Mouse (Mus musculus): ENCODE results near the gene Knstrn. TPM values are rescaled to one million over a fixed set of nuclear protein-coding genes. Genes with fewer than 3 reads are reported as not detected.

Gene Knstrn
- total and polyA plus RNA-seq, 3 experiments, result 72.9 to 97.2 (median 72.9) TPM

DNA sequence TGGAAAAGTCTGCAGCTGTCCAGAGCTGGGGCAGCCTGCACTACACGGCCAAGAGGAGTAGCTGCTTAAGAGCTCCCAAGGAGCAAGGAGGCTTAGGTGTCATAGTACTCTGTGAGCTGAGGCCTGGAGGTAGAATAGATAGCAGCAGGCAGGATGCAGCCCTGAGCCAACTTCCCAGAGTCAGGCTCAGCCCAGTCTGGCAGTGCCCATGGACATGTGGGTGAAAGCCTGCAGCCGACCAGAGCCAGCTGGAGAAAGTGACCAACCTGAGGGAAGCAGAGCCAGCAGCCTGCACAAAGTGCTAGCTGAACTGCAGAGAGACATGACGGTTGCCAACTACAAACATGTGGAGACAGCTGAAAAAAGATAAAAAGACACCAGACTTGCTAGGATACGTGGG is 6.9 kb upstream of the Knstrn start:
- no peaks in the 10 kb centered on the region for H3K36me3 ChIP-seq (replicated peaks in 1 of 2; ENCODE audit: control insufficient read depth in 1 of 2, insufficient read depth in 1 of 2, low read length in 1 of 2)
- no peak for DNase-seq (ENCODE audit: extremely low read depth)
- H3K4me2 ChIP-seq (ENCODE audit: insufficient read depth, low read depth, poor library complexity, severe bottlenecking), result no peak overlapping the region
- H3K9ac ChIP-seq (ENCODE audit: insufficient read depth, low read depth), result no peak overlapping the region
- H3K4me1 ChIP-seq (ENCODE audit: control insufficient read depth in 1 of 2, insufficient read depth in 2 of 2), result peaks cover 8 to 12% of the 10 kb centered on the region in 2 experiments
- in situ Hi-C loops (cut with MboI; ENCODE audit: low pct_ligation_motif_present, low pct_unique_long_range_greater_than_20kb, low sequenced_read_pairs), result no loop called here
- H3K4me3 ChIP-seq (replicated peaks in 1 of 3; ENCODE audit: low read depth in 2 of 3, low read length in 2 of 3, poor library complexity in 1 of 3), result no peak overlapping the region
- peaks cover 6% of the 10 kb centered on the region for H3K9me3 ChIP-seq (replicated peaks; ENCODE audit: low read length)
- TF ChIP-seq POLR2AphosphoS2 (IDR thresholded peaks at IDR 0.05; ENCODE audit: low read depth, low read length) (no peak), MXI1 (IDR thresholded peaks at IDR 0.05; ENCODE audit: low read depth, low read length) (no peak), NELFE (IDR thresholded peaks at IDR 0.05; ENCODE audit: low read depth, low read length) (no peak), POLR2A (IDR thresholded peaks at IDR 0.05; ENCODE audit: low read depth, low read length) (no peak), IRF4 (IDR thresholded peaks at IDR 0.05; ENCODE audit: low read depth, low read length) (no peak), TCF12 (IDR thresholded peaks at IDR 0.05; ENCODE audit: low read depth, low read length) (no peak), ZKSCAN1 (IDR thresholded peaks at IDR 0.05; ENCODE audit: borderline replicate concordance, low read depth, low read length) (no peak), NRF1 (IDR thresholded peaks at IDR 0.05; ENCODE audit: low read depth, low read length) (no peak), KAT2A (IDR thresholded peaks at IDR 0.05; ENCODE audit: insufficient replicate concordance, low read length) (no peak), CTCF (conservative IDR thresholded peaks at IDR 0.05 in 1 of 2, IDR thresholded peaks at IDR 0.05 in 1 of 2; ENCODE audit: low read depth in 2 of 2, low read length in 2 of 2) (no peak), ELF1 (IDR thresholded peaks at IDR 0.05; ENCODE audit: low read depth, low read length) (no peak), USF1 (IDR thresholded peaks at IDR 0.05; ENCODE audit: low read depth, low read length) (no peak), MAZ (IDR thresholded peaks at IDR 0.05; ENCODE audit: low read depth, low read length) (no peak), RAD21 (IDR thresholded peaks at IDR 0.05; ENCODE audit: low read depth, low read length) (no peak), HCFC1 (IDR thresholded peaks at IDR 0.05; ENCODE audit: low read depth, low read length) (no peak), MYC (IDR thresholded peaks at IDR 0.05; ENCODE audit: low read depth, low read length) (no peak), RCOR1 (conservative IDR thresholded peaks at IDR 0.05; ENCODE audit: low read depth, low read length) (no peak), BHLHE40 (IDR thresholded peaks at IDR 0.05; ENCODE audit: low read depth, low read length) (no peak)
- no peaks in the 10 kb centered on the region for H3K79me2 ChIP-seq (replicated peaks; ENCODE audit: control insufficient read depth, extremely low read depth, insufficient read depth, poor library complexity, severe bottlenecking)
- H3K27me3 ChIP-seq (replicated peaks), result peaks cover 51% of the 10 kb centered on the region
- dilution Hi-C loops (cut with MboI; ENCODE audit: extremely low pct_ligation_motif_present, extremely low pct_unique_long_range_greater_than_20kb, low sequenced_read_pairs), result no loop called here
- no peak overlapping the region for H3K27ac ChIP-seq (ENCODE audit: insufficient read depth, low read depth)

DNA sequence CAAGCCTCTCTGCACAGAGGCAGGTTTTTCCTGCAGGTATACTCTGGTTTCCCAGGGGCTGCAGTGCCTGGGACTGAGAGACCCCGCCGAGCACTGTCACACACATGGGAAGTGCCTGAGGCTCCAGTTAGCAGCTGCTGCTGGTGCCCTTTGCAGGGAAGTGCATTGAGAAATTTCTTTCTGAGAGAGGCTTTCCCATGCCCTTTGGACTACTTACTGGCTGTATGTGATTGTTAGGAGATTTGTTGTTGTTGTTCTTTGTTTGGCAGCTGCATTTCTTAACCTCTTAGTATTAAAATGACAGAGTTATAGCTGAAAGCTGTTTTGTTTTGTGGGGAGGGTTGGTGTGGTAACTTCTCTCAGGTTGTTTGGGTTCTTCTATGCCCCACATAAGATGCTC is 2.9 kb upstream of the Knstrn start:
- in situ Hi-C loops (cut with MboI; ENCODE audit: low pct_ligation_motif_present, low pct_unique_long_range_greater_than_20kb, low sequenced_read_pairs), result no loop called here

More for the DNA sequence above, 2.9 kb upstream of the Knstrn start:
- DNase-seq (ENCODE audit: extremely low read depth), result no peak
- Histone ChIP-seq H3K36me3 (replicated peaks in 1 of 2; ENCODE audit: control insufficient read depth in 1 of 2, insufficient read depth in 1 of 2, low read length in 1 of 2) (peaks cover 2 to 7% of the 10 kb centered on the region in 2 experiments), H3K27me3 (replicated peaks) (peaks cover 36% of the 10 kb centered on the region), H3K79me2 (replicated peaks; ENCODE audit: control insufficient read depth, extremely low read depth, insufficient read depth, poor library complexity, severe bottlenecking) (no peaks in the 10 kb centered on the region), H3K9me3 (replicated peaks; ENCODE audit: low read length) (peaks cover 6% of the 10 kb centered on the region), H3K27ac (ENCODE audit: insufficient read depth, low read depth) (no peak overlapping the region), H3K4me2 (ENCODE audit: insufficient read depth, low read depth, poor library complexity, severe bottlenecking) (no peak overlapping the region), H3K4me3 (replicated peaks in 1 of 3; ENCODE audit: low read depth in 2 of 3, low read length in 2 of 3, poor library complexity in 1 of 3) (no peak overlapping the region), H3K4me1 (ENCODE audit: control insufficient read depth in 1 of 2, insufficient read depth in 2 of 2) (peaks cover 0 to 12% of the 10 kb centered on the region in 2 experiments; a peak in 2 of 4 replicates), H3K9ac (ENCODE audit: insufficient read depth, low read depth) (no peak overlapping the region)
- TF ChIP-seq POLR2A (IDR thresholded peaks at IDR 0.05; ENCODE audit: low read depth, low read length), result no peak
- TF ChIP-seq ETS1 (conservative IDR thresholded peaks at IDR 0.05; ENCODE audit: low read depth, low read length), result no peak
- TF ChIP-seq USF1 (IDR thresholded peaks at IDR 0.05; ENCODE audit: low read depth, low read length), result no peak
- TF ChIP-seq ZKSCAN1 (IDR thresholded peaks at IDR 0.05; ENCODE audit: borderline replicate concordance, low read depth, low read length), result no peak
- no peak for TF ChIP-seq MAFK (IDR thresholded peaks at IDR 0.05; ENCODE audit: insufficient replicate concordance, low read length)
- no peak for TF ChIP-seq TCF12 (IDR thresholded peaks at IDR 0.05; ENCODE audit: low read depth, low read length)
- no peak for TF ChIP-seq MAZ (IDR thresholded peaks at IDR 0.05; ENCODE audit: low read depth, low read length)
- no peak for TF ChIP-seq IRF4 (IDR thresholded peaks at IDR 0.05; ENCODE audit: low read depth, low read length)
- no peak for TF ChIP-seq USF2 (conservative IDR thresholded peaks at IDR 0.05; ENCODE audit: low read depth, low read length)
- TF ChIP-seq SMC3 (IDR thresholded peaks at IDR 0.05; ENCODE audit: low read depth, low read length), result no peak
- no peak for TF ChIP-seq GABPA (IDR thresholded peaks at IDR 0.05; ENCODE audit: insufficient replicate concordance, low read depth, low read length)
- TF ChIP-seq EP300 (IDR thresholded peaks at IDR 0.05; ENCODE audit: low read length), result no peak
- TF ChIP-seq E2F4 (IDR thresholded peaks at IDR 0.05; ENCODE audit: insufficient replicate concordance, low read depth, low read length), result no peak
- no peak for TF ChIP-seq RCOR1 (conservative IDR thresholded peaks at IDR 0.05; ENCODE audit: low read depth, low read length)
- TF ChIP-seq BHLHE40 (IDR thresholded peaks at IDR 0.05; ENCODE audit: low read depth, low read length), result no peak
- dilution Hi-C loops (cut with MboI; ENCODE audit: extremely low pct_ligation_motif_present, extremely low pct_unique_long_range_greater_than_20kb, low sequenced_read_pairs), result no loop called here

All from CH12.LX (cell line).